Mouse (Mus musculus) MEL (cell line): ENCODE measurements around the gene Fgd2. TPM values are rescaled to one million over a fixed set of nuclear protein-coding genes. Genes with fewer than 3 reads are reported as not detected.

ENCODE experiments used
- DNase-seq: peaks from one replicate; pipeline ENCODE4 v3.0.0; 2011; ENCODE audit warnings: low read depth, low spot score
- H3K27ac ChIP-seq: 2 replicates; pipeline ENCODE4 v1.5.1; 2012; ENCODE audit warnings: low read depth, mild to moderate bottlenecking, control low read depth, low read length, moderate library complexity; ENCODE audit not compliant: control insufficient read depth
- H3K27me3 ChIP-seq, 2 experiments: fragments of 150-350 bp in 1 of 2; sonication (generic) in 1 of 2; 2 replicates each; pipeline ENCODE4 v1.6.1; 2012; ENCODE audit warnings: low read length in 2 of 2, mild to moderate bottlenecking in 2 of 2, improper control_type of control experiment in 1 of 2, moderate library complexity in 1 of 2; ENCODE audit not compliant: insufficient read depth in 2 of 2, control insufficient read depth in 1 of 2
- H3K36me3 ChIP-seq, 2 experiments: 2 replicates each; pipeline ENCODE4 v1.6.1; 2012 to 2014; ENCODE audit warnings: low read length in 2 of 2, improper control_type of control experiment in 1 of 2, inconsistent platforms in 1 of 2, mild to moderate bottlenecking in 1 of 2; ENCODE audit not compliant: insufficient read depth in 2 of 2, control insufficient read depth in 1 of 2
- H3K4me1 ChIP-seq, 2 experiments: fragments of 150-350 bp in 1 of 2; sonication (generic) in 1 of 2; 2 replicates each; pipeline ENCODE4 v1.6.1; 2012; ENCODE audit warnings: low read length in 2 of 2, improper control_type of control experiment in 1 of 2, mild to moderate bottlenecking in 1 of 2; ENCODE audit not compliant: insufficient read depth in 2 of 2, control insufficient read depth in 1 of 2
- H3K4me3 ChIP-seq, 2 experiments: fragments of 150-350 bp in 1 of 2; sonication (generic) in 1 of 2; 2 replicates each; pipeline ENCODE4 v1.5.1; 2012; ENCODE audit warnings: low read depth in 2 of 2, low read length in 2 of 2, mild to moderate bottlenecking in 2 of 2, moderate library complexity in 2 of 2, control low read depth in 1 of 2, improper control_type of control experiment in 1 of 2; ENCODE audit not compliant: control insufficient read depth in 1 of 2, insufficient read depth in 1 of 2
- H3K79me2 ChIP-seq: 2 replicates; pipeline ENCODE4 v1.6.1; 2012; ENCODE audit warnings: mild to moderate bottlenecking, low read length, moderate library complexity; ENCODE audit not compliant: control insufficient read depth, poor library complexity, insufficient read depth
- H3K9ac ChIP-seq: 2 replicates; pipeline ENCODE4 v1.6.1; 2012; ENCODE audit warnings: low read depth, mild to moderate bottlenecking, control low read depth, low read length, moderate library complexity; ENCODE audit not compliant: control insufficient read depth, poor library complexity, severe bottlenecking
- H3K9me3 ChIP-seq: fragments of 150-350 bp; sonication (generic); replicated peaks from 2 replicates; pipeline ENCODE4 v1.6.1; 2012; ENCODE audit warnings: mild to moderate bottlenecking, low read length, improper control_type of control experiment, moderate library complexity; ENCODE audit not compliant: insufficient read depth
- BHLHE40 ChIP-seq: IDR thresholded peaks from 2 replicates; pipeline ENCODE4 v1.6.1; 2012; ENCODE audit warnings: low read depth, mild to moderate bottlenecking, inconsistent platforms, low read length, improper control_type of control experiment, borderline replicate concordance
- CTCF ChIP-seq, 3 experiments: IDR thresholded peaks in 2 of 3; conservative IDR thresholded peaks in 1 of 3; 2 replicates each; pipeline ENCODE4 v1.5.1; 2011 to 2012; ENCODE audit warnings: low read length in 3 of 3, low read depth in 2 of 3, mild to moderate bottlenecking in 2 of 3, improper control_type of control experiment in 1 of 3, inconsistent platforms in 1 of 3, mixed read lengths in 1 of 3, moderate library complexity in 1 of 3; ENCODE audit not compliant: control insufficient read depth in 1 of 3, insufficient read depth in 1 of 3, poor library complexity in 1 of 3, severe bottlenecking in 1 of 3
- GABPA ChIP-seq: IDR thresholded peaks from 2 replicates; pipeline ENCODE4 v1.6.1; 2012; ENCODE audit warnings: low read depth, mild to moderate bottlenecking, inconsistent platforms, low read length, improper control_type of control experiment, moderate library complexity
- GATA1 ChIP-seq: IDR thresholded peaks from 2 replicates; pipeline ENCODE4 v1.6.1; 2011; ENCODE audit warnings: low read depth, low read length, improper control_type of control experiment
- HCFC1 ChIP-seq: IDR thresholded peaks from 2 replicates; pipeline ENCODE4 v1.6.1; 2012; ENCODE audit warnings: low read depth, mild to moderate bottlenecking, inconsistent platforms, low read length, improper control_type of control experiment, moderate library complexity
- JUND ChIP-seq: IDR thresholded peaks from 2 replicates; pipeline ENCODE4 v1.6.1; 2011; ENCODE audit warnings: low read depth, mild to moderate bottlenecking, improper control_type of control experiment, low read length
- KAT2A ChIP-seq: conservative IDR thresholded peaks from 2 replicates; pipeline ENCODE4 v1.6.1; 2012; ENCODE audit warnings: low read depth, low read length, improper control_type of control experiment, inconsistent platforms
- MXI1 ChIP-seq: IDR thresholded peaks from 2 replicates; pipeline ENCODE4 v1.6.1; 2011; ENCODE audit warnings: mild to moderate bottlenecking, low read depth, low read length, improper control_type of control experiment
- MYC ChIP-seq: IDR thresholded peaks from 2 replicates; pipeline ENCODE4 v1.6.1; 2011; ENCODE audit warnings: low read depth, mild to moderate bottlenecking, low read length, improper control_type of control experiment, moderate library complexity
- NELFE ChIP-seq: IDR thresholded peaks from 2 replicates; pipeline ENCODE4 v1.6.1; 2011; ENCODE audit warnings: low read depth, low read length, improper control_type of control experiment
- NRF1 ChIP-seq: IDR thresholded peaks from 2 replicates; pipeline ENCODE4 v1.6.1; 2014; ENCODE audit warnings: low read depth, mild to moderate bottlenecking, inconsistent platforms, low read length, improper control_type of control experiment, moderate library complexity; ENCODE audit not compliant: poor library complexity, insufficient read depth, severe bottlenecking
- POLR2AphosphoS5 ChIP-seq: IDR thresholded peaks from 2 replicates; pipeline ENCODE4 v1.6.1; 2012; ENCODE audit warnings: low read depth, borderline replicate concordance, mild to moderate bottlenecking, inconsistent platforms, low read length, moderate library complexity, mixed read lengths
- RAD21 ChIP-seq: IDR thresholded peaks from 2 replicates; pipeline ENCODE4 v1.6.1; 2011; ENCODE audit warnings: mild to moderate bottlenecking, low read depth, low read length, improper control_type of control experiment
- RCOR1 ChIP-seq: IDR thresholded peaks from 2 replicates; pipeline ENCODE4 v1.6.1; 2012; ENCODE audit warnings: low read depth, mild to moderate bottlenecking, inconsistent platforms, low read length, improper control_type of control experiment
- SIN3A ChIP-seq: IDR thresholded peaks from 2 replicates; pipeline ENCODE4 v1.6.1; 2012; ENCODE audit warnings: low read length, improper control_type of control experiment, inconsistent platforms
- TAL1 ChIP-seq: IDR thresholded peaks from 2 replicates; pipeline ENCODE4 v1.6.1; 2012; ENCODE audit warnings: mild to moderate bottlenecking, inconsistent platforms, low read length, moderate library complexity, mixed read lengths
- UBTF ChIP-seq: IDR thresholded peaks from 2 replicates; pipeline ENCODE4 v1.6.1; 2012; ENCODE audit warnings: low read depth, mild to moderate bottlenecking, inconsistent platforms, low read length, improper control_type of control experiment, moderate library complexity, borderline replicate concordance; ENCODE audit not compliant: insufficient read depth
- USF2 ChIP-seq, 2 experiments: IDR thresholded peaks; 2 replicates each; pipeline ENCODE4 v1.6.1; 2011 to 2012; ENCODE audit warnings: improper control_type of control experiment in 2 of 2, low read length in 2 of 2, borderline replicate concordance in 1 of 2, inconsistent platforms in 1 of 2, low read depth in 1 of 2, mild to moderate bottlenecking in 1 of 2; ENCODE audit not compliant: insufficient read depth in 1 of 2
- ZC3H11A ChIP-seq: IDR thresholded peaks from 2 replicates; pipeline ENCODE4 v1.6.1; 2012; ENCODE audit warnings: low read depth, mild to moderate bottlenecking, inconsistent platforms, low read length, improper control_type of control experiment
- ZKSCAN1 ChIP-seq: IDR thresholded peaks from 2 replicates; pipeline ENCODE4 v1.6.1; 2012; ENCODE audit warnings: low read depth, mild to moderate bottlenecking, inconsistent platforms, low read length, improper control_type of control experiment, moderate library complexity
- ZMIZ1 ChIP-seq: IDR thresholded peaks from 2 replicates; pipeline ENCODE4 v1.6.1; 2012; ENCODE audit warnings: low read depth, mild to moderate bottlenecking, inconsistent platforms, low read length, improper control_type of control experiment, moderate library complexity
- polyA plus RNA-seq, 2 experiments: library from polyadenylated mRNA; stranded (reverse) in 1 of 2; unstranded in 1 of 2; fragments of >175 nt in 1 of 2; fragments of >200 nt in 1 of 2; gene quantifications; 2 replicates each; pipeline versions ENCODE4 v1.2.1 to v1.2.4; 2012; ENCODE audit warnings: low replicate concordance in 2 of 2, low read depth in 1 of 2; ENCODE audit not compliant: insufficient read length in 2 of 2, insufficient read depth in 1 of 2, missing spikeins in 1 of 2
- total RNA-seq: library from RNA; depleted of rRNA; stranded (reverse); fragments of 300-350 nt; gene quantifications from 2 replicates; pipeline ENCODE4 v1.2.3, GENCODE M21; 2012

The Fgd2 gene
- total and polyA plus RNA-seq, 3 experiments = 0.23 to 0.39 TPM; not detected in 1

DNA sequence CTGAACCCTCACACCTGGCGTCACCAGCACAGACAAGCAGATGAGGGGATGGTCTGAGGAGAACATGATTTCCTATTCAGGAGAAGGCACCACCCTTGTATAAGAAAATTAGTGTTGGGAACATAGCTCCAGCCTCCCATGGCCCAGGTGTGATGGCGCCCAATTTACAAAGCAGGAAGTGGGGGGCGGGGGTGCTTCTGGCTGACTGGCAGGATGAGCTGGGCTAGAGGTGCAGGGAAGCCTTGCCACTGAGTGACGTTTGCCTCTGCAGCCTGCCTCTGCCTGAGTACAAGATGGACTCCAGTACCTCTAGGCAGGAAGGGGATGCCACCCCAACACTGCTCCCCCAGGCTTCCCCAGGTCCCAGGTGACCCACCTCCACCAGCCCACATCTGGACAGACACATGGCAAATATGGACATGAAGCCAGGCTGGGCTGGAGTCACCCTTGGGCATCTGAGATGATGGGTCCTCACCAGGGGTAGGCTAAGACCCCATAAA, 28.5 kb upstream of the Fgd2 start:
- Histone ChIP-seq H3K27me3 (no peaks in the 10 kb centered on the region), H3K27ac (no peak overlapping the region), H3K36me3 (no peaks in the 10 kb centered on the region; a peak in 1 of 4 replicates), H3K4me3 (no peak overlapping the region), H3K79me2 (no peaks in the 10 kb centered on the region), H3K9me3 (no peaks in the 10 kb centered on the region), H3K4me1 (no peaks in the 10 kb centered on the region), H3K9ac (no peak overlapping the region)
- TF ChIP-seq GATA1 = no peak
- DNase-seq = no peak

DNA sequence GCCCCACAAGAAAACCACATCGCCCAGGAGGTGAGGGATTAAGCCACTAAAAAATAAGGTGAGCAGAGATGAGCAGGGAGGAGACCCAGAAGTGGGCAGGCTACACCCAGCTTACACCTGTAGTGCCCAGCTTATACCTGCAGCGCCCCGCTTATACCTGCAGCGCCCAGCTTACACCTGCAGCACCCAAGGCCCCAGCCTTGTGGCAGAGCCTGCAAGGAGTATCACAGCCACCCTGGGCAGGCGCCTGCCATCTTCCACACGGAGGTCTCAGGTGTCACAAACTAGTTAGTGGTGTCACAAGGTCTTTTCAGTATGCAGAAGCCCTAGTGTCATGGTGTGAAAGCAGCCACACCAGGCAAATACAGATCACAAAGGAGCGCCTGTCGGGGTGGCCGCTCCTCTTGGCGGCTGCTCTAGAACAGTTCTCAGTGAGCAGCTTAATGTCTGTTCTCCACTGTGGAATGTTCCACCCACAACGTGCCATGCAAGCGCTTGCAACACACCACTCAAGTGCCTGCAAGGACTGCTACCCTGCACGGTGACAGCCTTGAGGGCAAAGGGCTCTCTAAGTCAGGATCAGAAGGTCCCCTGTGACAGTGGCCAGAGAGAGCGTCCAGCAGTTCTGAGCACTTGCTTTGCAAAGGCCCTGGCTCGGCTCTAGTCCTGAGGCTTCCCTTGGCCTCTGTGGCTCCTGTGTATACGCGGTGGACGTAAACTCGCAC, 24.3 kb upstream of the Fgd2 start:
- no peaks in the 10 kb centered on the region; a peak in 1 of 4 replicates for H3K36me3 ChIP-seq
- TF ChIP-seq HCFC1 (no peak), POLR2AphosphoS5 (no peak), ZKSCAN1 (no peak), TAL1 (no peak), GABPA (no peak), ZC3H11A (no peak), MYC (no peak), SIN3A (no peak), BHLHE40 (no peak), CTCF (IDR thresholded peaks at IDR 0.05 in 2 of 3, conservative IDR thresholded peaks at IDR 0.05 in 1 of 3; ENCODE audit: control insufficient read depth in 1 of 3, insufficient read depth in 1 of 3, low read depth in 2 of 3, low read length in 3 of 3, poor library complexity in 1 of 3, severe bottlenecking in 1 of 3) (no peak), RAD21 (no peak), USF2 (IDR thresholded peaks at IDR 0.05; ENCODE audit: borderline replicate concordance in 1 of 2, insufficient read depth in 1 of 2, low read depth in 1 of 2, low read length in 2 of 2) (no peak), MXI1 (no peak), JUND (no peak), NELFE (no peak), ZMIZ1 (no peak), RCOR1 (no peak), UBTF (no peak), KAT2A (no peak), NRF1 (no peak)
- no peak for DNase-seq
- no peaks in the 10 kb centered on the region for H3K27me3 ChIP-seq
- no peak overlapping the region for H3K27ac ChIP-seq
- no peak overlapping the region for H3K4me3 ChIP-seq
- H3K79me2 ChIP-seq = no peaks in the 10 kb centered on the region
- H3K4me1 ChIP-seq = no peaks in the 10 kb centered on the region
- H3K9me3 ChIP-seq = no peaks in the 10 kb centered on the region
- H3K9ac ChIP-seq = no peak overlapping the region
